Mouse (Mus musculus) midbrain, embryonic 15.5 days (tissue): Measurements from ENCODE around the gene Klhl35. TPM values are rescaled to one million over a fixed set of nuclear protein-coding genes. Genes with fewer than 3 reads are reported as not detected.
A peak's percentile ranks its signal among the peaks of the same experiment; 100 is the strongest.

Experiments
- ATAC-seq: fragments of 200-750 bp; cut with Nextera tagmentation; replicated peaks from 2 replicates; pipeline ENCODE4 v1.8.0; 2017; ENCODE audit warnings: moderate TSS enrichment
- H3K27ac ChIP-seq: fragments of 300-500 bp; sonication (generic); 2 replicates; pipeline ENCODE4 v1.5.1; 2015; ENCODE audit warnings: mild to moderate bottlenecking, inconsistent platforms
- H3K27me3 ChIP-seq: fragments of 300-500 bp; sonication (generic); replicated peaks from 2 replicates; pipeline ENCODE4 v1.6.1; 2015; ENCODE audit warnings: inconsistent platforms
- H3K36me3 ChIP-seq: fragments of 300-500 bp; sonication (generic); replicated peaks from 2 replicates; pipeline ENCODE4 v1.6.1; 2015; ENCODE audit warnings: inconsistent platforms
- H3K4me1 ChIP-seq: fragments of 300-500 bp; sonication (generic); 2 replicates; pipeline ENCODE4 v1.6.1; 2015; ENCODE audit warnings: inconsistent platforms
- H3K4me2 ChIP-seq: fragments of 300-500 bp; sonication (generic); 2 replicates; pipeline ENCODE4 v1.6.1; 2015; ENCODE audit warnings: inconsistent platforms, mild to moderate bottlenecking, moderate library complexity
- H3K4me3 ChIP-seq: fragments of 300-500 bp; sonication (generic); 2 replicates; pipeline ENCODE4 v1.5.1; 2015; ENCODE audit warnings: mild to moderate bottlenecking, inconsistent platforms
- H3K9ac ChIP-seq: fragments of 300-500 bp; sonication (generic); 2 replicates; pipeline ENCODE4 v1.6.1; 2015; ENCODE audit warnings: mild to moderate bottlenecking, inconsistent platforms
- H3K9me3 ChIP-seq: fragments of 300-500 bp; sonication (generic); 2 replicates; pipeline ENCODE4 v1.6.1; 2016; ENCODE audit warnings: inconsistent platforms
- WGBS: fragments of 180-500 bp; shearing (Covaris S2); methylation state at CpG from one replicate; pipeline ENCODE4 v1.1.7; 2015; ENCODE audit warnings: mixed read lengths; 5-methylcytosine and 5-hydroxymethylcytosine counted together
- polyA plus RNA-seq: library from polyadenylated mRNA; unstranded; fragments of >200 nt; fragmentation: Nextera tagmentation; extraction: Ambion mirVana; gene quantifications from 2 replicates; pipeline ENCODE4 v1.2.1, GENCODE M21; 2015

The Klhl35 gene
- polyA plus RNA-seq, 1 experiment from 2014 or later, result 7.1 TPM

DNA sequence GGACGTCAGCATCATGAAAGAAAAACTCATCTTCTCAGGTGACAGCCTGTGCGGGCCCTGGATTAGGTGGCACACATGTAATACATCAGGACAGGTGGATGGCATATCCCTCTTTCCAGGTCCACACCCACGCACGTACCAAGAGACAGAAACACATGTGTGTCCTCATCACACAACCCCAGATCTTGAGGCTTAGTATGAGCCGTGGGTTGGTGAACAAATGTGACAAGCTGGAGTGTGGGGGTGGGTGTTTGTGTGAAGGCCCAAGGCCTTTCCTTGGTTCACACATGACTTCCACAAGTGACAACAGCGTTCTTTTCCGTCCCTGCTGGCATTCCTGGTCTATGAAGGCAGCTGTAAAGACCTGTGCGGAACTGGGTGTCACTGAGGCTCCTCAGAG lies 7.0 kb upstream of the Klhl35 start:
- Histone ChIP-seq H3K9ac (no peak overlapping the region), H3K36me3 (peaks cover 16% of the 10 kb centered on the region; the same call in 1 of the 2 replicates), H3K4me1 (no peaks in the 10 kb centered on the region), H3K4me2 (no peak overlapping the region), H3K27me3 (no peaks in the 10 kb centered on the region), H3K9me3 (no peaks in the 10 kb centered on the region), H3K4me3 (no peak overlapping the region), H3K27ac (no peak overlapping the region)
- no peak for ATAC-seq
- WGBS, result 95% methylated on average over 8 of the region's 8 CpGs

DNA sequence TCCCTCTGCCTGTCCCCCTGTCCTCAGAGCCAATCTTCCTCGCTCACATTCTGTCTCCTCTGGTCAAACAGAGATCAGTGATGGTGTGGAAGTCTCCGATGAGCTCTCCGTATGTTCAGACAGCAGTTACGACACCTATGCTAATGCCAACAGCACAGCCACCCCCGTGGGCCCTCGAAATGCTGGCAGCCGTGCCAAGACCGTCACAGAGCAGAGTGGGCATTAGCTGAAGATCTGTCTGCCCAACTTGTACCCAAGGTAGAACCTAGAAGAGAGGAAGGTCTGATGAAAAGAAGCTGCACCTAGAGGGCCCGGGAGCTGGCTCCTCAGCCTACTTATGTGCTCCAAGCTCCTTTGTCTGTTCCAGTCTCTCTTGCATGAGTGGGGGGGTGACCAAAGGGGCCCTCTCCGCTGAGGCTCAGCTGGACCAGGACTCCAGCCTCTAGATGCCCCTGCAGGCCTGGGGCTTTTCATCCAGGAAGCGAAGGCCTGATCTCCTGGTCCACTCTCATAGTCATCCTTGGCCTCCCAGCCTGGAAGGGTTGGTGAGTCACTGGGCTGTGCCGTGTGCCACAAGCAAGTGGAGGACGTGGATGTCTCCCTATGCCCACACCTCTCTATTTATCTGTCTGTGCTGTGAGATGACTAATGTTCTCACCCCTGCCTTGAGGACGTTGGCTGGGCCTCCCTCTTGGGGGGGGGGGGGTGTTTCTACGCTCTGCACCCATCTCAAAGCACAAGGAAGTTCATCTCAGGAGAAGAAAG lies 5.7 kb upstream of the Klhl35 start:
- H3K9me3 ChIP-seq, result no peaks in the 10 kb centered on the region
- no peak for ATAC-seq
- WGBS, result 89% methylated on average over 15 of the region's 15 CpGs

DNA sequence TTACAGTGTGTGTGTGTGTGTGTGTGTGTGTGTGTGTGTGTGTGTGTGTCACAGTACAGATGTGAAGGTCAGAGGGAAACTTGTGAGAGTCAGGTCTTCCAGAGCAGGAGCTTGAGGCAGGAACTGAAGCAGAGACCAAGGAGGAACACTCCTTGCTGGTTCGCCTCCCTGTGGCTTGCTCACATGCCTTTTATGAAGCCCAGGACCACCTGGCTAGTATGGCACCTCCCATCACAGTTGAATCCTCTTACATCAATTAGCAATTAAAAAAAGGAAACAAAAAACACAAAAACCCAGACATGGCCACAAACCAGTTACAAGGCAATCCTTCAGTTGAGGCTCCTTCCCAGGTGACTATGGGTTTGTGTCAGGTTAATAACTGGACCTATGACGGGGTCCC lies 2.7 kb upstream of the Klhl35 start:
- peaks cover 34% of the 10 kb centered on the region for H3K4me1 ChIP-seq
- H3K9me3 ChIP-seq, result no peaks in the 10 kb centered on the region
- H3K36me3 ChIP-seq, result peaks cover 16% of the 10 kb centered on the region; the same call in 1 of the 2 replicates
- no peak for ATAC-seq
- no peak overlapping the region for H3K27ac ChIP-seq
- H3K4me2 ChIP-seq, result no peak overlapping the region
- H3K27me3 ChIP-seq, result no peaks in the 10 kb centered on the region
- WGBS, result 70% methylated on average over 2 of the region's 2 CpGs
- no peak overlapping the region for H3K4me3 ChIP-seq
- H3K9ac ChIP-seq, result no peak overlapping the region

More for the DNA sequence above, 5.7 kb upstream of the Klhl35 start:
- no peaks in the 10 kb centered on the region for H3K27me3 ChIP-seq
- no peak overlapping the region for H3K9ac ChIP-seq
- peaks cover 16% of the 10 kb centered on the region; the same call in 1 of the 2 replicates for H3K36me3 ChIP-seq
- H3K4me2 ChIP-seq, result no peak overlapping the region
- no peak overlapping the region for H3K4me3 ChIP-seq
- no peak overlapping the region for H3K27ac ChIP-seq
- peaks cover 4% of the 10 kb centered on the region for H3K4me1 ChIP-seq

DNA sequence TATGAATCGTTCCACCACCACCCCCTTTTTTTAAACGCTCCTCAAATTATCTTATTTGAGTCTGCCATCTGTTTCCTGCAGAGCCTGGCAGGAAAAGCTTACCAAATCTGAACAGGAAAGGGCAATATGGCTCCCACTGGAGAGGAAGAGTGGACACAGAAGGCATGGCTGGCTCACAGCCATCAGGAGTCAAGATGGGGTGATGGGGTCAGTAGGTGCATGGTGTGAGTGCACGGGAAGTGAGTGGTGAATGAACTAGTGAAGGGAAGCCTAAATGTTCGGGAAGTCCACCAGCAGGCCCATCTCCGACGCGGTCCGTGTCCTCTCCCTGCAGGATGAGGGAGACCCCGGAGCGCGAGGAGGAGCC lies 2.1 kb downstream of the Klhl35 start:
- ATAC-seq, result no peak
- 15% methylated on average over 11 of the region's 11 CpGs for WGBS
- H3K36me3 ChIP-seq, result no peaks in the 10 kb centered on the region

DNA sequence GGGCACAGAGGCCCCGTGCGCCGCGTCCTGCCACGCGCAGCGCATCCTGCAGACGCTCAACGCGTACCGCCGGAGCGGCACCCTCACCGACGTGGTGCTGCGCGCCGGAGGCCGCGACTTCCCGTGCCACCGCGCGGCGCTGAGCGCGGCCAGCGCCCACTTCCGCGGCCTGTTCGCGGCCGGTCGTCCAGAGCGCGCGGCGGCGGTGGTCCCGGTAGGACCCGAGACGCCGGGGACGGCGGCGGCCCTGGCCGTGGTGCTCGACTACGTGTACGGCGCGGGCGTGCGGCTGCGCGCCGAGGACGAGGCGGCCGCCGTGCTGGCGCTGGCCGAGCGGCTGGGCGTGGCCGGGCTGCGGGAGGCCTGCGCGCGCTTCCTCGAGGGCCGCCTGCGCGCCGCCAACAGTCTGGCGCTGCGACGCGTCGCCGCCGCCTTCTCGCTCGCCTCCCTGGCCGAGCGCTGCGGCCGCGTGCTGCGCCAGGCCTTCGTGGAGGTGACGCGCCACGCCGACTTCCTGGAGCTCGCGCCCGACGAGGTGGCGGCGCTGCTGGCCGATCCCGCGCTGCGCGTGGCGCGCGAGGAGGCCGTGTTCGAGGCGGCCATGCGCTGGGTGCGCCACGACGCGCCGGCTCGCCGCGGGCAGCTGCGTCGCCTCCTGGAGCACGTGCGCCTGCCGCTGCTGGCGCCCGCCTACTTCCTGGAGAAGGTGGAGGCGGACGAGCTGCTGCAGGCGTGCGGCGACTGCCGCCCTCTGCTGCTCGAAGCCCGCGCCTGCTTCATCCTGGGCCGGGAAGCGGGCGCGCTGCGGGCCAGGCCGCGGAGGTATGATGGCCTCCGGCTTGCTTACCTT lies 2.7 kb downstream of the Klhl35 start:
- H3K4me1 ChIP-seq, result peaks cover 41% of the 10 kb centered on the region
- H3K27me3 ChIP-seq, result no peaks in the 10 kb centered on the region
- ATAC-seq, result peak; percentile 87

More for the DNA sequence above, 2.1 kb downstream of the Klhl35 start:
- H3K9ac ChIP-seq, result peak overlapping the region; percentile 42
- peak overlapping the region; percentile 92 for H3K27ac ChIP-seq
- no peaks in the 10 kb centered on the region for H3K27me3 ChIP-seq
- H3K4me2 ChIP-seq, result peak overlapping the region; percentile 57
- no peaks in the 10 kb centered on the region for H3K9me3 ChIP-seq
- H3K4me3 ChIP-seq, result peak overlapping the region; percentile 46
- H3K4me1 ChIP-seq, result peaks cover 41% of the 10 kb centered on the region

DNA sequence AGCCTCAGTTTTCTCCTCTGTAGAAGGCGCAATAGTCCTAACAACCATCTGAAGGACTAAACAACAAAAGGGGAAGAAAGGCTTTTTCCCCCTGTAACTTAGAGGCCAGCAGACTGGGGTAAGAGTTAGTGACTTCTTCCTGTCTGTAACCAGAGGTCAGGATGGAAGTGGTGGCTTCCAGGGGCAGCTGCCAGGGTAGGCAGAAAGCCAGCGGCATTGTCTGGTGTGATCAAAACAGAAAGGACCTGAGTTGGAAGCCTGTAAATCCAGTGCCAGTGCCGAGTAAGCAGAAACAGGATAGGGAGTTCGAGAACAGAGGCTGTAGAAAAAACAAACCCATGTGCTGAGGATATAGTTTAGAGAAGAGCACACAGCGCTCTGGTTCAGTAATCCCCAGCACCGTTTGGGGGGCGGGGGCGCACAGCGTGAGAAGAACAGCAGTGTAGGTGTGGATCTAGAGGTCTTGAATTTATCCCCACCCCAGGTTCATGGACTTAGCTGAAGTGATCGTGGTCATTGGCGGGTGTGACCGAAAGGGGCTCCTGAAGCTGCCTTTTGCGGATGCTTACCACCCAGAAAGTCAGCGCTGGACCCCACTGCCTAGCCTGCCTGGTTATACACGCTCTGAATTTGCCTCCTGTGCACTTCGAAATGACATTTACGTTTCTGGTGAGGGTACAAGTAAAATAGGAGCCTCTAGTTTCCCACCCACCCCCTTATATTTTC lies 4.0 kb downstream of the Klhl35 start:
- Histone ChIP-seq H3K27me3 (no peaks in the 10 kb centered on the region), H3K4me1 (peaks cover 39% of the 10 kb centered on the region), H3K4me3 (no peak overlapping the region), H3K9me3 (no peaks in the 10 kb centered on the region), H3K36me3 (peaks cover 4% of the 10 kb centered on the region; the same call in 1 of the 2 replicates), H3K4me2 (no peak overlapping the region), H3K9ac (no peak overlapping the region), H3K27ac (peak overlapping the region; percentile 92; the same call in 1 of the 2 replicates)
- no peak for ATAC-seq
- WGBS, result 83% methylated on average over 17 of the region's 17 CpGs

More for the DNA sequence above, 2.7 kb downstream of the Klhl35 start:
- Histone ChIP-seq H3K36me3 (peaks cover under 1% of the 10 kb centered on the region; the same call in 1 of the 2 replicates), H3K4me2 (peak overlapping the region; percentile 57), H3K27ac (peak overlapping the region; percentile 92), H3K9me3 (no peaks in the 10 kb centered on the region), H3K4me3 (peak overlapping the region; percentile 46), H3K9ac (peak overlapping the region; percentile 42)
- 2% methylated on average over 127 of the region's 145 CpGs for WGBS

DNA sequence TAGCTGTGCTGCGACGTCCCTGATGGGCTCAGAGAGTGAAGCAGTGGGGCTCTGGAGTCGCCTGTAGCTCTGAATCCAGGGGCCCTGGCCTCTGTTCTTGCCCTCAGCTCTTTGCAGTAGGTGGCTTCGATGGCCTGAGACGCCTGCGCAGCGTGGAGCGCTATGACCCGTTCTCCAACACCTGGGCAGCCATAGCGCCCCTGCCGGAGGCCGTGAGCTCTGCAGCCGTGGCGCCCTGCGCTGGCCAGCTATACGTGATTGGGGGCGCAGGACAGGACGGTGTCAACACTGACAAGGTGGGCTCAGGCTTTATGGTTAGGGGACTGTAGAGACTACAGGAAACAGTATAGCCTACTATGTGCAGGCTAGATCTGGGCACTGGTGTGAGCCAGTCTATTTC lies 5.8 kb downstream of the Klhl35 start:
- Histone ChIP-seq H3K36me3 (peaks cover 4% of the 10 kb centered on the region; the same call in 1 of the 2 replicates), H3K9ac (no peak overlapping the region), H3K4me1 (peaks cover 27% of the 10 kb centered on the region), H3K9me3 (no peaks in the 10 kb centered on the region), H3K4me3 (no peak overlapping the region), H3K4me2 (no peak overlapping the region), H3K27me3 (no peaks in the 10 kb centered on the region), H3K27ac (no peak overlapping the region)
- no peak for ATAC-seq
- WGBS, result 54% methylated on average over 18 of the region's 18 CpGs

DNA sequence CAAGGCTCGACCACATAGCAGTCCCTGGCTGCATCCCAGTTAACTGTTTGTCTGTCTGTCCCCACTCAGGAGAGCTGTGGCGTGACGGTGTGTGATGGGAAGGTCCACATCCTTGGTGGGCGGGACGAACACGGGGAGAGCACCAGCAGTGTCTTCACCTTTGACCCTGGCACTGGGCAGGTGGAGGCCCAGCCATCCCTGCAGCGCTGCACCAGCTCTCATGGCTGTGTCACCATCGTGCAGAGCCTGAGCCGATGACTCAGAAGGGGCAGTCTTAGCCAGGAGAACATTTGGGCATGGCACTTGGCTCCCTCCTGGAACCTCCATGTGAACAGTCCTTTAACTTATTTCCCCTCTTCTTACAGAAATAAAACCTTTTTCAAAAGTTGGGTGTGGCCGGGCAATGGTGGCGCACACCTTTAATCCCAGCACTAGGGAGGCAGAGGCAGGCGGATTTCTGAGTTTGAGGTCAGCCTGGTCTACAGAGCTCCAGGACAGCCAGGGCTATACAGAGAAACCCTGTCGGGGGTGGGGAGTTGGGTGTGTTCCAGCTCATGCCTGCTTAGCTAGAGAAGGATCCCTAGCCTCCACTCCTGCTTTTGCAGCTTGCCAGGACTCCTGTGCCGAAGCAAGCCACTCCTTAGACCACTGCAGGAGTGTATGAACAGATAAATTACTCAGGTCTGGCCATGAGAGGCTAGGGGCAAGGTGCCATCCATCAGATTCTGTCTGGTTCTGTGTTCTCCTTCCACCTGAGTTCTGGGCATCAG lies 8.0 kb downstream of the Klhl35 start:
- Histone ChIP-seq H3K27me3 (no peaks in the 10 kb centered on the region), H3K36me3 (peaks cover 24% of the 10 kb centered on the region), H3K4me2 (no peak overlapping the region), H3K4me3 (no peak overlapping the region), H3K9ac (no peak overlapping the region), H3K9me3 (no peaks in the 10 kb centered on the region), H3K4me1 (peaks cover 22% of the 10 kb centered on the region), H3K27ac (0 out of 2 replicates have a peak overlapping the region, but pooled peaks have one; percentile 72)
- 83% methylated on average over 14 of the region's 14 CpGs for WGBS
- ATAC-seq, result no peak

DNA sequence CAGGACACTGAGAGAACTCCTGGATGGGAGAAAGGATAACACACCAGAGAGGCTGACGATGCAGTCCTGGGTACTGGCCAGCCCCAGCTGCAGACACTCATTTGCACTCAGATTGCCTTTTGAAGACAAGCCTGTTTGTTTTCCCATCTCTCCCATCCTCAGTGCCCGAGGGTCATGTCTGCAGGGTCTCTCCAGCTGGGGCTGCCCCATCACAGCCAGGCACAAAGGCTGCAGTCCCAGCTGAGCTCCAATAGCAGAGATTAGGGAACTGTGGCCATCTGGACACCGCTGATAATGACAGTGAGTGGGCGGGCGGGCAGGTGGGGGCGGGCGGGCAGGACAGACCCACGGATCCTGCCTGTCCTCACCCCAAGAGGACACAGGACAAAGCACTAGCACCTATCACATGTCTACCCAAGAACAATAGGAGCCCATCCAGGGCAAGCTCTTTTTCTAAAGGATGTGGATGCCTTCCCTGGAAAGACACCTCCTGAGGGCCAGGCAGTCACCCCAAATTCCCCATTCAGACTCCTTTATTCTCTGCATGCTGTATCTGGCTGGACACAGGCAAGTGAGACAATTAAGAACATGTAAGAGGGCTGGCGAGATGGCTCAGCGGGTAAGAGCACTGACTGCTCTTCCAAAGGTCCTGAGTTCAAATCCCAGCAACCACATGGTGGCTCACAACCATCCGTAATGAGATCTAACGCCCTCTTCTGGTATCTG lies 9.2 kb downstream of the Klhl35 start:
- WGBS, result 31% methylated on average over 12 of the region's 12 CpGs
- Histone ChIP-seq H3K4me2 (no peak overlapping the region), H3K27ac (peak overlapping the region; percentile 72), H3K4me3 (no peak overlapping the region), H3K27me3 (no peaks in the 10 kb centered on the region), H3K9ac (no peak overlapping the region), H3K36me3 (peaks cover 35% of the 10 kb centered on the region), H3K4me1 (peaks cover 26% of the 10 kb centered on the region), H3K9me3 (no peaks in the 10 kb centered on the region)
- ATAC-seq, result peak; percentile 64

DNA sequence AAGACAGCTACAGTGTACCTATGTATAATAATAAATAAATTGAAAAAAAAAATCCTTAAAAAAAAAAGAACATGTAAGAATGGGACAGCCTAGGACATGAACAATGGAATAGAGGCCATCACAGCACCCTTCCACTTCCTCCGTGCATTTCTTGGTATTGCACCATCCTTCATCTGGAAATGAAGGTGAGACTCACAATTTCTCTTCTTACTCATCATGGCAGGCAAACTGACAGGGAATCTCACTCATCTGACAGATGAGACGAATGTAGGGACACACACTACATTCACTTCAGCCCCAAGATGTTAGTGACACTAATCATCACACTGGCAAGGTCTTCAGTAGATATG lies 9.7 kb downstream of the Klhl35 start:
- no peak for ATAC-seq
- Histone ChIP-seq H3K4me3 (no peak overlapping the region), H3K27ac (peak overlapping the region; percentile 72), H3K27me3 (no peaks in the 10 kb centered on the region), H3K36me3 (peaks cover 39% of the 10 kb centered on the region), H3K4me1 (peaks cover 30% of the 10 kb centered on the region), H3K4me2 (no peak overlapping the region), H3K9me3 (no peaks in the 10 kb centered on the region), H3K9ac (no peak overlapping the region)
- WGBS, result 90% methylated on average over 2 of the region's 2 CpGs

DNA sequence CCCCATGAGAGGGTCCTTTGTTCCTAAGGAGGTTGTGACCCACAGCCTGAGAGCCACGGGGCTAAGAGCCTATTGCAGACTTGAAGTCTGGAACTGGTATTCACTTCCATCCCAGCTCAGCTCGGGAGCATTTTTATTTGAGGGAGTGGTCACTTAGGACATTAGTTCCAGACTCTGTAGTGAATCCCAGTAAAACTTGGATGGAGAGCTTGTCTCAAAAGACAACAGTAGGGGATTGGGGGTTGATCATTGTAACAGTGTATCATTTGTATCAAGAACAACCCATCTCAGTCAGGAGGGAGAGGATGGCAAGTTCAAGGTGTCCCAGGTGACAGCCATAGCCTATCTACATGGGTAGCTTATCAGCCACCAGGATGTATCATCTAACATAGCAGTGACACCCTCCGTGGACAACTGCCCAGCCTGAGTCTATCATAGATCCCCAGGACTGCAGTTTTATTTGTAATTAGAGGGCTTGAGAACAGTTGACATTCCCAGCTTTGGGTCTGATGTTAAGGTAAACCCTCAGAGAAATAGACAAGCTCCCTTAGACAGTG lies 10.8 kb downstream of the Klhl35 start:
- 56% methylated on average over 3 of the region's 3 CpGs for WGBS
- Histone ChIP-seq H3K4me2 (no peak overlapping the region), H3K9ac (no peak overlapping the region), H3K9me3 (no peaks in the 10 kb centered on the region), H3K27ac (no peak overlapping the region), H3K27me3 (no peaks in the 10 kb centered on the region), H3K4me1 (peaks cover 41% of the 10 kb centered on the region), H3K4me3 (no peak overlapping the region), H3K36me3 (peaks cover 50% of the 10 kb centered on the region)
- ATAC-seq, result no peak
